Mouse (Mus musculus) testis, adult 2 months (tissue): ENCODE results near the gene Cpd. TPM values are rescaled to one million over a fixed set of nuclear protein-coding genes. Genes with fewer than 3 reads are reported as not detected.

Experiments used
- H3K27ac ChIP-seq: fragments of 200-500 bp; 2 replicates; pipeline ENCODE4 v1.5.1; 2012; ENCODE audit warnings: low read depth, low read length; ENCODE audit not compliant: control insufficient read depth, insufficient read depth
- H3K27me3 ChIP-seq: fragments of 200-500 bp; 2 replicates; pipeline ENCODE4 v1.6.1; 2012; ENCODE audit warnings: mild to moderate bottlenecking, low read length, moderate library complexity; ENCODE audit not compliant: control insufficient read depth, insufficient read depth
- H3K36me3 ChIP-seq: fragments of 200-500 bp; 2 replicates; pipeline ENCODE4 v1.6.1; 2012; ENCODE audit warnings: mild to moderate bottlenecking, low read length; ENCODE audit not compliant: control insufficient read depth, insufficient read depth
- H3K4me1 ChIP-seq: fragments of 200-500 bp; 2 replicates; pipeline ENCODE4 v1.6.1; 2012; ENCODE audit warnings: low read length; ENCODE audit not compliant: control insufficient read depth, insufficient read depth
- H3K4me3 ChIP-seq: fragments of 200-500 bp; 2 replicates; pipeline ENCODE4 v1.5.1; 2012; ENCODE audit warnings: low read depth, mild to moderate bottlenecking, low read length, moderate library complexity, mixed read lengths; ENCODE audit not compliant: control insufficient read depth
- CTCF ChIP-seq: fragments of 200-500 bp; IDR thresholded peaks from 2 replicates; pipeline ENCODE4 v1.5.1; 2012; ENCODE audit warnings: low read depth, mild to moderate bottlenecking, inconsistent platforms, low read length, moderate library complexity; ENCODE audit not compliant: control insufficient read depth, insufficient read depth, insufficient replicate concordance
- POLR2A ChIP-seq: fragments of 200-500 bp; IDR thresholded peaks from 2 replicates; pipeline ENCODE4 v1.6.1; 2012; ENCODE audit warnings: low read depth, mild to moderate bottlenecking, inconsistent platforms, low read length, moderate library complexity; ENCODE audit not compliant: control insufficient read depth
- polyA plus RNA-seq: library from polyadenylated mRNA; depleted of rRNA; stranded (reverse); fragments of >200 nt; gene quantifications from 2 replicates; pipeline ENCODE4 v1.2.3, GENCODE M21; 2012

Gene Cpd
- polyA plus RNA-seq, 1 experiment: 10.4 TPM

- peak overlapping the region; percentile 96 for H3K4me3 ChIP-seq
- H3K4me1 ChIP-seq: peaks cover 2% of the 10 kb centered on the region
- no peaks in the 10 kb centered on the region for H3K27me3 ChIP-seq
- TF ChIP-seq CTCF (no peak), POLR2A (no peak)
- peak overlapping the region; percentile 89 for H3K27ac ChIP-seq
- no peaks in the 10 kb centered on the region for H3K36me3 ChIP-seq
Observed at GRCm38 (mm10) chr11:76846011-76846877, 574 bp downstream of the Cpd start.

- peak overlapping the region; percentile 96 for H3K4me3 ChIP-seq
- peaks cover 2% of the 10 kb centered on the region for H3K4me1 ChIP-seq
- H3K36me3 ChIP-seq: no peaks in the 10 kb centered on the region
- TF ChIP-seq CTCF: no peak
- no peak for TF ChIP-seq POLR2A
- H3K27me3 ChIP-seq: no peaks in the 10 kb centered on the region
- H3K27ac ChIP-seq: no peak overlapping the region; the same call in 1 of the 2 replicates
Observed at GRCm38 (mm10) chr11:76845275-76845980, 1.4 kb downstream of the Cpd start.

GRCm38 (mm10) chr11:76838573-76838972 is 8.2 kb downstream of the Cpd start:
- H3K4me3 ChIP-seq: no peak overlapping the region
- no peaks in the 10 kb centered on the region; the same call in 1 of the 2 replicates for H3K4me1 ChIP-seq
- TF ChIP-seq CTCF (no peak), POLR2A (no peak)
- H3K27ac ChIP-seq: no peak overlapping the region
- H3K27me3 ChIP-seq: no peaks in the 10 kb centered on the region
- peaks cover 6% of the 10 kb centered on the region for H3K36me3 ChIP-seq

DNA sequence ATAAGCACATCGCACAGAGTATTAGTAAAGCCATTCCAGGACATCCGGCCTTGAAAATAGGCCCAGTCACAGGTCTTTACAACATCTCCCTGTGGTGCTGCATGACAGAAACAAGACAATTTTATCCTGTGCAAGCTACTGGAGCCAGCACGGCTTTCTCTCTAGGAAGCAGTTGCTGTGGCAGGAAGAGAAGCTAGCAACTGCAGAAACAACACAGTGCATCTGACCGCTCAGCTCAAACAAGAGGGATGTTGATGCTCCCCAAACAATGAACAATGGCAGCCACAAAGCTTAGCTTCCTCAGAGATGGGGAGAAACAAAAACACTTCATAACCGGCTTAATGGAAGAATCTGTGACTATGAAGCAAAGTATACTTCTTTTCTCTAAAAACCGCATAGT is 10.5 kb downstream of the Cpd start:
- H3K4me3 ChIP-seq: no peak overlapping the region
- H3K27ac ChIP-seq: no peak overlapping the region
- H3K4me1 ChIP-seq: no peaks in the 10 kb centered on the region
- TF ChIP-seq CTCF (no peak), POLR2A (no peak)
- H3K27me3 ChIP-seq: no peaks in the 10 kb centered on the region
- peaks cover 6% of the 10 kb centered on the region for H3K36me3 ChIP-seq

DNA sequence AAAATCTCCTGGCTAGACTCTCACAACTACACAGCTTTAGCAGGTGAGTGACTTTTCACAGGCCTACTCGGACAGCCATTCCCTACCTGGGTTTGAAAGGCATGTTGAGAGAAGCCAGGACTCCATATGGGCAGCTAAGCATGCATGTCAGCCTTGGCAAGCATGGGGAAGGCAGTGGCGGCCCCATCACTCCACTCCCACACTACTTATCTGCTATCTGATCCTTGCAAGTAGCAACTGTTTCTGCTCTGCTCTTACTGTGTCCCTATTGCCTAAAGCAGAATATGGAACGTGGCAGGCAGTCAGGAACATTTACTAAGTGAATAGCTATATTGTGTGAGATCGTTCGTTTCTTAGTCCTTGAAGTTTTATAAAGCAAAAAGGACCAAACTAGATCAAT is 10.9 kb downstream of the Cpd start:
- Histone ChIP-seq H3K4me3 (no peak overlapping the region), H3K36me3 (peaks cover 6% of the 10 kb centered on the region), H3K4me1 (no peaks in the 10 kb centered on the region), H3K27ac (no peak overlapping the region), H3K27me3 (no peaks in the 10 kb centered on the region)
- TF ChIP-seq POLR2A: no peak
- no peak for TF ChIP-seq CTCF

GRCm38 (mm10) chr11:76834665-76835064 is 12.2 kb downstream of the Cpd start:
- Histone ChIP-seq H3K27ac (no peak overlapping the region), H3K4me1 (no peaks in the 10 kb centered on the region), H3K4me3 (no peak overlapping the region), H3K36me3 (peaks cover 4% of the 10 kb centered on the region), H3K27me3 (no peaks in the 10 kb centered on the region)
- no peak for TF ChIP-seq POLR2A
- no peak for TF ChIP-seq CTCF

GRCm38 (mm10) chr11:76824885-76825265 is 21.9 kb downstream of the Cpd start:
- TF ChIP-seq POLR2A (no peak), CTCF (no peak)
- no peaks in the 10 kb centered on the region; the same call in 1 of the 2 replicates for H3K36me3 ChIP-seq
- H3K27ac ChIP-seq: no peak overlapping the region
- H3K27me3 ChIP-seq: no peaks in the 10 kb centered on the region
- no peaks in the 10 kb centered on the region for H3K4me1 ChIP-seq
- no peak overlapping the region for H3K4me3 ChIP-seq
